Comparison of ENCODE assay signal across 16 mouse cellular contexts in genomic region chr13:102915341-102915740, GRCm38 (mm10).
"Had no signal": no experiment of that assay in that cellular context is flagged by ENCODE, and none has a peak within 500 bp of the region (broad histone marks: within the 10 kb centered on the region; RNA-seq: fewer than 3 reads in every experiment).

No protein-coding gene starts in this region.

- H3K36me3 ChIP-seq: kidney, embryonic 15.5 days; liver, embryonic 13.5 days; midbrain, embryonic 13.5 days; stomach, embryonic 15.5 days had no signal

- H3K4me1 ChIP-seq: liver, embryonic 13.5 days; stomach, embryonic 15.5 days had no signal

- H3K9ac ChIP-seq: kidney, embryonic 15.5 days; liver, embryonic 13.5 days; midbrain, embryonic 13.5 days; stomach, embryonic 15.5 days had no signal

- H3K4me3 ChIP-seq: kidney, embryonic 15.5 days; left cerebral cortex, adult 2 months; liver, embryonic 13.5 days; midbrain, embryonic 13.5 days; stomach, embryonic 15.5 days had no signal

- H3K9me3 ChIP-seq: kidney, embryonic 15.5 days; liver, embryonic 13.5 days; midbrain, embryonic 13.5 days; stomach, embryonic 15.5 days had no signal

- H3K27ac ChIP-seq: kidney, embryonic 15.5 days; left cerebral cortex, adult 2 months; liver, embryonic 13.5 days; midbrain, embryonic 13.5 days; stomach, embryonic 15.5 days had no signal

- H3K27me3 ChIP-seq: kidney, embryonic 15.5 days; liver, embryonic 13.5 days; midbrain, embryonic 13.5 days; stomach, embryonic 15.5 days had no signal

- DNase-seq: kidney, adult 8-10 months; kidney, postnatal 10 days; kidney, postnatal 36 days; layer of hippocampus, postnatal 36 days; liver, embryonic 13.5 days; lung, adult 2 months; lung, postnatal 14 days; lung, postnatal 4 days; right cerebral cortex, postnatal 14 days; right cerebral cortex, postnatal 4 days; thymus, adult 18-20 months; thymus, postnatal 36 days had no signal
